Mouse (Mus musculus): ENCODE measurements at regions not wholly inside any gene's neighbourhood (a gene's known extent, or its start where the extent isn't known, plus 50 kb on each side); places are given as distances from the start of the nearest gene placed in this dataset.
A peak's percentile ranks its signal among the peaks of the same experiment; 100 is the strongest.

- Histone ChIP-seq H3K4me1 (no peaks in the 10 kb centered on the region), H3K36me3 (replicated peaks) (no peaks in the 10 kb centered on the region), H3K9ac (no peak overlapping the region), H3K4me3 (replicated peaks) (no peak overlapping the region), H3K27ac (no peak overlapping the region), H3K4me2 (no peak overlapping the region), H3K27me3 (no peaks in the 10 kb centered on the region), H3K9me3 (no peaks in the 10 kb centered on the region)
- ATAC-seq (ENCODE audit: low FRiP score) = no peak
- WGBS = 0% methylated on average over 2 of the region's 2 CpGs
These were observed 431.3 kb upstream of the Reg3g start for GRCm38 (mm10) chr6:78899952-78900351.

- Histone ChIP-seq H3K27me3 (no peaks in the 10 kb centered on the region), H3K36me3 (replicated peaks) (no peaks in the 10 kb centered on the region), H3K27ac (no peak overlapping the region), H3K9me3 (no peaks in the 10 kb centered on the region), H3K4me2 (no peak overlapping the region), H3K9ac (no peak overlapping the region), H3K4me3 (replicated peaks) (no peak overlapping the region), H3K4me1 (no peaks in the 10 kb centered on the region)
- no peak for ATAC-seq (ENCODE audit: low FRiP score)
- WGBS = 77% methylated on average over 3 of the region's 3 CpGs
These were observed 424.1 kb upstream of the Reg3g start for GRCm38 (mm10) chr6:78892730-78893129.

GRCm38 (mm10) chr6:78863031-78863430 lies 394.4 kb upstream of the Reg3g start:
- Histone ChIP-seq H3K4me3 (replicated peaks) (no peak overlapping the region), H3K4me1 (no peaks in the 10 kb centered on the region), H3K27me3 (no peaks in the 10 kb centered on the region), H3K9ac (no peak overlapping the region), H3K9me3 (no peaks in the 10 kb centered on the region), H3K36me3 (replicated peaks) (no peaks in the 10 kb centered on the region), H3K27ac (no peak overlapping the region), H3K4me2 (no peak overlapping the region)
- ATAC-seq (ENCODE audit: low FRiP score) = no peak

GRCm38 (mm10) chr6:78841261-78841660 lies 372.6 kb upstream of the Reg3g start:
- Histone ChIP-seq H3K36me3 (replicated peaks) (no peaks in the 10 kb centered on the region), H3K9ac (no peak overlapping the region), H3K9me3 (no peaks in the 10 kb centered on the region), H3K4me2 (no peak overlapping the region), H3K4me3 (replicated peaks) (no peak overlapping the region), H3K27ac (no peak overlapping the region), H3K4me1 (no peaks in the 10 kb centered on the region), H3K27me3 (no peaks in the 10 kb centered on the region)
- no peak for ATAC-seq (ENCODE audit: low FRiP score)
- WGBS = 75% methylated on average over 2 of the region's 2 CpGs

GRCm38 (mm10) chr6:78825901-78826629 lies 357.4 kb upstream of the Reg3g start:
- peak; percentile 55; the same call in 1 of the 2 replicates for ATAC-seq (ENCODE audit: low FRiP score)
- Histone ChIP-seq H3K9ac (no peak overlapping the region), H3K27me3 (no peaks in the 10 kb centered on the region), H3K4me2 (no peak overlapping the region), H3K36me3 (replicated peaks) (no peaks in the 10 kb centered on the region), H3K9me3 (no peaks in the 10 kb centered on the region), H3K4me1 (peaks cover 3% of the 10 kb centered on the region; the same call in 1 of the 2 replicates), H3K27ac (no peak overlapping the region), H3K4me3 (replicated peaks) (no peak overlapping the region)
- WGBS = 42% methylated on average over 6 of the region's 6 CpGs

- Histone ChIP-seq H3K4me1 (peaks cover 3% of the 10 kb centered on the region; the same call in 1 of the 2 replicates), H3K36me3 (replicated peaks) (no peaks in the 10 kb centered on the region), H3K27ac (no peak overlapping the region), H3K27me3 (no peaks in the 10 kb centered on the region), H3K4me2 (no peak overlapping the region), H3K9me3 (no peaks in the 10 kb centered on the region), H3K9ac (no peak overlapping the region), H3K4me3 (replicated peaks) (no peak overlapping the region)
- ATAC-seq (ENCODE audit: low FRiP score) = no peak
- 90% methylated on average over 1 of the region's 1 CpGs for WGBS
These were observed 352.6 kb upstream of the Reg3g start for GRCm38 (mm10) chr6:78821251-78821650.

GRCm38 (mm10) chr6:78797013-78797412 lies 328.3 kb upstream of the Reg3g start:
- no peak for ATAC-seq (ENCODE audit: low FRiP score)
- Histone ChIP-seq H3K36me3 (replicated peaks) (no peaks in the 10 kb centered on the region), H3K27ac (no peak overlapping the region), H3K9me3 (no peaks in the 10 kb centered on the region), H3K9ac (no peak overlapping the region), H3K27me3 (no peaks in the 10 kb centered on the region), H3K4me2 (no peak overlapping the region), H3K4me1 (no peaks in the 10 kb centered on the region), H3K4me3 (replicated peaks) (no peak overlapping the region)
- 70% methylated on average over 2 of the region's 2 CpGs for WGBS

GRCm38 (mm10) chr6:78788972-78789371 lies 320.3 kb upstream of the Reg3g start:
- Histone ChIP-seq H3K9ac (no peak overlapping the region), H3K27ac (no peak overlapping the region), H3K4me1 (no peaks in the 10 kb centered on the region), H3K4me2 (no peak overlapping the region), H3K27me3 (no peaks in the 10 kb centered on the region), H3K36me3 (replicated peaks) (no peaks in the 10 kb centered on the region), H3K4me3 (replicated peaks) (no peak overlapping the region), H3K9me3 (no peaks in the 10 kb centered on the region)
- WGBS = 77% methylated on average over 2 of the region's 2 CpGs
- no peak for ATAC-seq (ENCODE audit: low FRiP score)

GRCm38 (mm10) chr6:78757619-78758018 lies 288.9 kb upstream of the Reg3g start:
- no peaks in the 10 kb centered on the region for H3K36me3 ChIP-seq (replicated peaks)
- 93% methylated on average over 3 of the region's 3 CpGs for WGBS
- H3K4me1 ChIP-seq = no peaks in the 10 kb centered on the region
- H3K9ac ChIP-seq = no peak overlapping the region
- no peak overlapping the region for H3K27ac ChIP-seq
- H3K27me3 ChIP-seq = no peaks in the 10 kb centered on the region
- H3K4me3 ChIP-seq (replicated peaks) = no peak overlapping the region
- no peak overlapping the region for H3K4me2 ChIP-seq
- ATAC-seq (ENCODE audit: low FRiP score) = no peak
- H3K9me3 ChIP-seq = no peaks in the 10 kb centered on the region

All from forebrain, embryonic 12.5 days (tissue).